ENCODE assay signal across 9 mouse cellular contexts in the genomic region with DNA sequence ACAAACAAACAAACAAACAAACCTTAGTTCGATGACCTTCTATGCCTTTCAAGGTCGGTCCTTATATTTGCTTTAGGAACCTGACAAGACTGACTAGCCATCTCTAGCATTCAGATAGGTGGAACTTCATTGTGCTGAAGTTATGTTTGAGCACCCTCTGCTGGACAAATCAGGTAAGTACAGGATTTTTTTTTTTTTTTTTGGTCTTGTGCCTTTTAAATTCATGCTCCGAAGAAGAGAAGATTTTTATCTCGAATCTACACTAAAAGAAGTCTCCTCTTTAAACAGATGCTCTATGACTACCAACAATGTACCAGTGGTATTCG. TPM values are rescaled to one million over a fixed set of nuclear protein-coding genes. Genes with fewer than 3 reads are reported as not detected.
DNase-seq lines count a peak whose midpoint lies in the region; ATAC-seq and TF ChIP-seq lines count a peak whose summit lies in the region.
"Had no signal": no experiment of that assay in that cellular context is flagged by ENCODE, and none has a peak within 500 bp of the region (broad histone marks: within the 10 kb centered on the region; RNA-seq: fewer than 3 reads in every experiment).

No protein-coding gene starts in this region.

- no peak overlapping the region for H3K27ac ChIP-seq in midbrain, embryonic 15.5 days
- no peak overlapping the region for H3K27ac ChIP-seq in intestine, embryonic 16.5 days (ENCODE audit: low read length)

- no peaks in the 10 kb centered on the region for H3K4me1 ChIP-seq in lung, adult 2 months (ENCODE audit: control insufficient read depth, insufficient read depth, low read length)
- no peaks in the 10 kb centered on the region for H3K4me1 ChIP-seq in midbrain, embryonic 15.5 days
- 0 out of 2 replicates have a peak, but pooled peaks cover 2% of the 10 kb centered on the region for H3K4me1 ChIP-seq in intestine, embryonic 16.5 days (ENCODE audit: control insufficient read depth, insufficient read depth, low read length)

- TF ChIP-seq CTCF in lung, adult 2 months (IDR thresholded peaks at IDR 0.05; ENCODE audit: insufficient read depth, low read length): peak; percentile 24; the same call in 1 of the 2 replicates

- no peak for DNase-seq in frontal cortex, postnatal 14 days (ENCODE audit: low spot score in 2 of 2)
- DNase-seq in lung, adult 2 months: no peak
- DNase-seq in lung, postnatal 14 days: no peak
- peak; percentile 48 for DNase-seq in c-Kit-negative CD71-positive TER-119-positive erythroid progenitor cells, embryonic 14.5 days (ENCODE audit: low read depth, low spot score)
- no peak for DNase-seq in spleen, adult 18-20 months

- no peaks in the 10 kb centered on the region for H3K9me3 ChIP-seq in midbrain, embryonic 15.5 days
- no peaks in the 10 kb centered on the region for H3K9me3 ChIP-seq in intestine, embryonic 16.5 days (ENCODE audit: control insufficient read depth, low read length)

- 0 out of 2 replicates have a peak, but pooled peaks cover 6% of the 10 kb centered on the region for H3K27me3 ChIP-seq in midbrain, embryonic 15.5 days (replicated peaks)
- no peaks in the 10 kb centered on the region for H3K27me3 ChIP-seq in intestine, embryonic 16.5 days (replicated peaks; ENCODE audit: control insufficient read depth, insufficient read depth, low read length)

- H3K36me3 ChIP-seq in midbrain, embryonic 15.5 days (replicated peaks): no peaks in the 10 kb centered on the region
- H3K36me3 ChIP-seq in intestine, embryonic 16.5 days (ENCODE audit: control insufficient read depth, insufficient read depth, low read length): no peaks in the 10 kb centered on the region

- TF ChIP-seq POLR2A in lung, adult 2 months (IDR thresholded peaks at IDR 0.05; ENCODE audit: borderline replicate concordance, extremely low read depth, low read depth, low read length): no peak

- H3K9ac ChIP-seq in midbrain, embryonic 15.5 days: no peak overlapping the region
- no peak overlapping the region for H3K9ac ChIP-seq in intestine, embryonic 16.5 days (ENCODE audit: low read depth, low read length)

- no peak overlapping the region for H3K4me3 ChIP-seq in lung, adult 2 months (replicated peaks; ENCODE audit: extremely low read depth, low read depth, low read length)
- H3K4me3 ChIP-seq in midbrain, embryonic 15.5 days: no peak overlapping the region
- H3K4me3 ChIP-seq in intestine, embryonic 16.5 days (ENCODE audit: low read length): no peak overlapping the region

- no peak overlapping the region for H3K4me2 ChIP-seq in midbrain, embryonic 15.5 days
- no peak overlapping the region for H3K4me2 ChIP-seq in intestine, embryonic 16.5 days (ENCODE audit: low read depth, low read length)

- 1% methylated on average over 5 of the region's 5 CpGs for WGBS in lung, adult 2 months
- 10% methylated on average over 5 of the region's 5 CpGs for whole genome bisulfite sequencing in midbrain, embryonic 15.5 days
- 4% methylated on average over 5 of the region's 5 CpGs for WGBS in intestine, embryonic 16.5 days

- peak; percentile 79 for ATAC-seq in frontal cortex, adult (ENCODE audit: low TSS enrichment)
- ATAC-seq in midbrain, embryonic 15.5 days (replicated peaks): peak; percentile 69; the same call in 1 of the 2 replicates
- no peak for ATAC-seq in intestine, embryonic 16.5 days

RNA-seq across cellular contexts. Expression of a gene that starts 10.9 kb away (rescaled TPM):
- 5.7 and 6.5 TPM in 2 replicates for polyA plus RNA-seq in lung, adult 2 months (2012; rRNA removed)
- polyA plus RNA-seq in midbrain, embryonic 15.5 days (2015; fragmentation: Nextera tagmentation; extraction: Ambion mirVana): 24.9 and 25.3 TPM in 2 replicates
- polyA plus RNA-seq in intestine, embryonic 16.5 days (2015; fragmentation: Nextera tagmentation; extraction: Ambion mirVana): 8.5 and 8.7 TPM in 2 replicates

RNA-seq across cellular contexts. Expression of a gene that starts 18.6 kb away (rescaled TPM):
- 0.03 and 0.08 TPM in 2 replicates for polyA plus RNA-seq in lung, adult 2 months (2012; rRNA removed)
- 40.0 and 43.4 TPM in 2 replicates for polyA plus RNA-seq in midbrain, embryonic 15.5 days (2015; fragmentation: Nextera tagmentation; extraction: Ambion mirVana)
- polyA plus RNA-seq in intestine, embryonic 16.5 days (2015; fragmentation: Nextera tagmentation; extraction: Ambion mirVana): 5.7 and 6.3 TPM in 2 replicates

RNA-seq across cellular contexts. Expression of a gene that starts 35.0 kb away (rescaled TPM):
- polyA plus RNA-seq in lung, adult 2 months (2012; rRNA removed): not detected in 2 replicates
- polyA plus RNA-seq in midbrain, embryonic 15.5 days (2015; fragmentation: Nextera tagmentation; extraction: Ambion mirVana): not detected in 2 replicates
- polyA plus RNA-seq in intestine, embryonic 16.5 days (2015; fragmentation: Nextera tagmentation; extraction: Ambion mirVana): not detected in 2 replicates
- polyA plus RNA-seq: large intestine, adult 2 months had no signal
